Mouse (Mus musculus) small intestine, adult 2 months (tissue): Measurements from ENCODE around the gene Dhrs7b. TPM values are rescaled to one million over a fixed set of nuclear protein-coding genes. Genes with fewer than 3 reads are reported as not detected.

Experiments
- H3K27ac ChIP-seq: fragments of 200-500 bp; 2 replicates; pipeline ENCODE4 v1.5.1; 2012; ENCODE audit warnings: low read depth, low read length, control low read depth, inconsistent platforms; ENCODE audit not compliant: insufficient read depth
- H3K27me3 ChIP-seq: fragments of 200-500 bp; 2 replicates; pipeline ENCODE4 v1.6.1; 2012; ENCODE audit warnings: mild to moderate bottlenecking, moderate library complexity, low read length, inconsistent platforms; ENCODE audit not compliant: control insufficient read depth, insufficient read depth
- H3K36me3 ChIP-seq: fragments of 200-500 bp; 2 replicates; pipeline ENCODE4 v1.6.1; 2012; ENCODE audit warnings: mild to moderate bottlenecking, low read length, control low read depth, inconsistent platforms; ENCODE audit not compliant: control insufficient read depth, insufficient read depth
- H3K4me1 ChIP-seq: fragments of 200-500 bp; 2 replicates; pipeline ENCODE4 v1.6.1; 2012; ENCODE audit warnings: low read length, inconsistent platforms, mixed read lengths; ENCODE audit not compliant: control insufficient read depth, insufficient read depth, insufficient read length
- H3K4me3 ChIP-seq: fragments of 200-500 bp; 2 replicates; pipeline ENCODE4 v1.5.1; 2012; ENCODE audit warnings: low read depth, mild to moderate bottlenecking, control low read depth, inconsistent platforms, low read length, moderate library complexity
- CTCF ChIP-seq: fragments of 200-500 bp; IDR thresholded peaks from 2 replicates; pipeline ENCODE4 v1.5.1; 2012; ENCODE audit warnings: low read depth, mild to moderate bottlenecking, control low read depth, inconsistent platforms, low read length, moderate library complexity, mixed read lengths; ENCODE audit not compliant: insufficient replicate concordance, insufficient read length; ENCODE audit errors: extremely low read depth
- POLR2A ChIP-seq: fragments of 200-500 bp; IDR thresholded peaks from 2 replicates; pipeline ENCODE4 v1.6.1; 2012; ENCODE audit warnings: low read depth, mild to moderate bottlenecking, control low read depth, inconsistent platforms, low read length, moderate library complexity
- WGBS: fragments of 180-500 bp; shearing (Covaris S2); methylation state at CpG from one replicate; pipeline ENCODE4 v1.1.7; 2018; 5-methylcytosine and 5-hydroxymethylcytosine counted together
- polyA plus RNA-seq: library from polyadenylated mRNA; depleted of rRNA; stranded (reverse); fragments of >200 nt; gene quantifications from 2 replicates; pipeline ENCODE4 v1.2.3, GENCODE M21; 2012

Dhrs7b gene
- polyA plus RNA-seq, 1 experiment = 34.1 TPM

DNA sequence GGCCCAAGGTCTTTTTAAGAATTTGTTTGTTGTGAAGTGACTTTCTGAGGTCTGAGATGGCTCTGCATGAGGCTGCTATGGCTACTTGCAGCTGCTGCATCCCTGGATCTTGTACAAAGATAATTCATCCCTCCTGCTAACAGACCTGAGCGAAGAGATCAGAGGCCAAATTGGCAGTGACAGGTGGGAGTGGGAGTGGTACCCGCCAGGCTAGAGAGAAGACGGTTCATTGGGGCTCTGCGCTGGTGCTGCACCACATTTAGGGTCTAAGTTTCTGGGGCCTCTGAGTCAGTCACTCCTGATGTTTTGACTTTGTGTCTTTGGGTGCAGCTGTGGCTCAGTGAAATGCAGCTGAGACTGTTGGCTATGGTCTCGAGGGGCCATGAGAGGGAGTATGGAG, 13.0 kb downstream of the Dhrs7b start:
- 87% methylated on average over 5 of the region's 5 CpGs for WGBS
- Histone ChIP-seq H3K27me3 (no peaks in the 10 kb centered on the region), H3K36me3 (peaks cover 24% of the 10 kb centered on the region), H3K4me1 (peaks cover 3% of the 10 kb centered on the region; the same call in 1 of the 2 replicates), H3K4me3 (no peak overlapping the region), H3K27ac (no peak overlapping the region)
- TF ChIP-seq POLR2A = no peak
- TF ChIP-seq CTCF = no peak

DNA sequence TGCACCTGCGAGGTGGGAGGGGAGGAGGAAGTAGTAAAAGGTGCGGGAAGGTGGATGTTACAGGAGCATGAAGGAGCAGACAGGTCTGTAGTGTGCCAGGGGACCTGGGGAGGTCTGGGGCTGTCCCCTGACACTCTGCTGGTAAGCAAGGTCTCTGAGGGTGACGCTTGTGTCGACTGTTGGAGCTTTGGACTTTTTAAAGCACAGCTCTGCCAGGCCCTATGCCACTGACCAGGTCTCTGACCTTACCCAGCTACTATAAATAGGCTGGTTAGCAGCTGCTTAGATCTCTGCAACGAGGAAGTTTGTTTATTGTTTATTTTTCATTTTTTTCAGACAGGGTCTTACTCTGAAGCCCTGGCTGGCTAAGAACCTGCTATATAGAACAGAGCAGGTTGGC, 15.0 kb downstream of the Dhrs7b start:
- Histone ChIP-seq H3K36me3 (peaks cover 33% of the 10 kb centered on the region), H3K27me3 (no peaks in the 10 kb centered on the region), H3K4me3 (no peak overlapping the region), H3K4me1 (no peaks in the 10 kb centered on the region), H3K27ac (no peak overlapping the region)
- TF ChIP-seq CTCF (no peak), POLR2A (no peak)
- WGBS = 63% methylated on average over 5 of the region's 5 CpGs

DNA sequence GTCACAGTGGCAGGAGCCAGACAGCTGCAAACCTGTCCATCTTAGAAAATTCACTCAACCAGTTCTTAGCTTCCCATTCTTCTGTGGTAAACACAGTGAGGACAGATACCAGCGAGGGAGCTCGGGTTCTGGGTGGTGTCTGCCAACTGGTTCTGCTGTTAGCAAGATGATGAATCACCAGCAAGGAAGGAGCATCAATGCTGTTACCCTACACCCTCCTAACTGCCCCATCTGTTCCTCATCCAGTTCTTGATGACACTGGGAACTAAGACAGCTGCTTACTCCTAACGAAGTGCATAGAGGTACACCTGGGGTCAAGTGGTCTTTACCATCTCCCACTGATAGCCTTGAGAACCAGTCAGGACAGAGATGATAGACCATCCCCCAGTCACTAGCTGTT, 26.2 kb downstream of the Dhrs7b start:
- no peaks in the 10 kb centered on the region for H3K27me3 ChIP-seq
- H3K4me3 ChIP-seq = no peak overlapping the region
- WGBS = 58% methylated on average over 3 of the region's 3 CpGs
- H3K27ac ChIP-seq = no peak overlapping the region
- no peaks in the 10 kb centered on the region for H3K4me1 ChIP-seq
- peaks cover 50% of the 10 kb centered on the region for H3K36me3 ChIP-seq
- TF ChIP-seq CTCF (no peak), POLR2A (no peak)

DNA sequence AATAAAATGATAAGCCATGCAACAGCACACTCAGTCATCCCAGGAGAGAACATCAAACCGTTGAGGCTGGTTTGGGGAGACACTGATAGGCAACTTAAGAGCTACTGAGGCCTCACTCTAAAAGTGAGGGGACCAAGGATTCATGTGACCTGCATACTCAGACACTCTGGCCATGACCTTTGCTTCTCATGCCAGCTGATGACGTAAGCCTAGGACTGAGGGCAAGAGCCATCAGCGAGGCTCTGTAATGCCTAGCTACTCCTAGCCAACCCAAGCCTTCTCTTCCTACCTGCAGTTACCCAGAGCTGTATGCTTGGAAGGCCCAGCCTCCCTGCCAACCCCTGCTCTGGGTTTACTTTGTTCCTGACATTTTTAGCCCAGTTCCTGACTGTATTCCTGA, 31.6 kb downstream of the Dhrs7b start:
- WGBS = 62% methylated on average over 3 of the region's 3 CpGs
- no peak overlapping the region for H3K27ac ChIP-seq

DNA sequence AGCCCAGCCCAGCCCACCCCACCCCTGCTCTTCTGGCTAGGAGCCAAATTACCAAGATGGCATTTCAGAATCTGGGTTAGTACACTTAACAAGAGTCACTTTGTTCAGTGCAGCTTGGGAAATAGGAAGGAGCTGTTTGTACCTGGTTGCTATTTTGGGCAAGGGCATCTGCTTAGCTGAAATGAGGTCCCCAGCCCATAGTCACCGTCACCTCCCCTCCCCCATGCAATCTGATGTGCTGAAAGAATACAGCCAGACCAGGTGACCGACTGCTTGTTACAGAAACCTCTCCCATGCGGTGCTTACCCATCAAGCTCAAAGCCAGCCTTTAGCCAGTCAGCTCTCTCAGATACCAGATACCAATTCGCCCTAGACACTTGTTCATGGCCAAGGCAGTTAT, 32.8 kb downstream of the Dhrs7b start:
- no peaks in the 10 kb centered on the region; the same call in 1 of the 2 replicates for H3K4me1 ChIP-seq
- TF ChIP-seq POLR2A (no peak), CTCF (no peak)
- peaks cover 34% of the 10 kb centered on the region for H3K36me3 ChIP-seq
- no peaks in the 10 kb centered on the region for H3K27me3 ChIP-seq
- whole genome bisulfite sequencing = 70% methylated on average over 4 of the region's 4 CpGs
- no peak overlapping the region for H3K4me3 ChIP-seq
- H3K27ac ChIP-seq = no peak overlapping the region

More for the DNA sequence above, 31.6 kb downstream of the Dhrs7b start:
- Histone ChIP-seq H3K4me3 (no peak overlapping the region), H3K36me3 (peaks cover 39% of the 10 kb centered on the region), H3K4me1 (no peaks in the 10 kb centered on the region; the same call in 1 of the 2 replicates), H3K27me3 (no peaks in the 10 kb centered on the region)
- TF ChIP-seq CTCF = no peak
- TF ChIP-seq POLR2A = no peak

DNA sequence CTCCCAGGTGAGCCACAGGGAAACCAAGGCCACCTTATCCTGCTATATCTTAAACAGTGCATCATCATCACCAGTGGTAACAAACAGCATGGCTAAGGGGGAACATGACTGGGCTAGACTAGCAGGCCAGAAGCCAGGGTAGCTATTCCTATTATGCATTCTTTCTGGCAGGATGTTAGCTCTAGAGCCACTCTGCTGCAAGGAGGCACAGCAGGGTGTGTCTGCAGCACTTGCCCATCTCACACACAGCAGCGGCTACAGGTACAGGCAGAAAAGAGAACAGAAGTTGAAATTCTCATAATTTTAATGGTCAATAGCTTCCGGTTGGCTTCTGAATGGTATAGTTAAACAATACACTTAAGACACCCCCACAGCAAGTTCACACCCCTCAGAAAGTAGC, 33.7 kb downstream of the Dhrs7b start:
- peaks cover 33% of the 10 kb centered on the region for H3K36me3 ChIP-seq
- H3K4me1 ChIP-seq = no peaks in the 10 kb centered on the region; the same call in 1 of the 2 replicates
- H3K27me3 ChIP-seq = no peaks in the 10 kb centered on the region
- 92% methylated on average over 2 of the region's 2 CpGs for WGBS
- TF ChIP-seq CTCF = no peak
- TF ChIP-seq POLR2A = no peak
- no peak overlapping the region for H3K27ac ChIP-seq
- no peak overlapping the region for H3K4me3 ChIP-seq

DNA sequence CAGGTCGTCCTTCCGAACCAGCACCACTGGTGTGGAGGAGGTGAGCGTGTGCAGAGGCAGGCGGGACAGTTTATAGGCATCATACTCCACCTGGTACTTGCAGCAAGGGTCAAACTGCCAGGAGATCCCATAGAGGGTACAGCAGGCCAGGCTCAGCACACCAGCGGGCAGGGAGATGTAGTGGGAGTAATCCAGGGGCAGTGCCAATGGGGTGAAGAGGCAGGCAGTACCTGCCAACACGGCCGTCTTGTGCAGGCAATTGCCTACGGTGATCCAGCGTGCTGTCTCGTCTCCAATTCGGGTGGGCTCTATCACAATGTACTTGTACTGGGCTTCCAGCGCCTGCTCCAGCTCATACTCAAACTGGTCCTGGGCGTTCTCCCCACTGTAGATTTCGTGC, 34.5 kb downstream of the Dhrs7b start:
- H3K4me3 ChIP-seq = no peak overlapping the region
- 83% methylated on average over 14 of the region's 14 CpGs for WGBS
- H3K4me1 ChIP-seq = no peaks in the 10 kb centered on the region; the same call in 1 of the 2 replicates
- TF ChIP-seq POLR2A (no peak), CTCF (no peak)
- H3K27ac ChIP-seq = no peak overlapping the region
- peaks cover 33% of the 10 kb centered on the region for H3K36me3 ChIP-seq
- H3K27me3 ChIP-seq = no peaks in the 10 kb centered on the region

DNA sequence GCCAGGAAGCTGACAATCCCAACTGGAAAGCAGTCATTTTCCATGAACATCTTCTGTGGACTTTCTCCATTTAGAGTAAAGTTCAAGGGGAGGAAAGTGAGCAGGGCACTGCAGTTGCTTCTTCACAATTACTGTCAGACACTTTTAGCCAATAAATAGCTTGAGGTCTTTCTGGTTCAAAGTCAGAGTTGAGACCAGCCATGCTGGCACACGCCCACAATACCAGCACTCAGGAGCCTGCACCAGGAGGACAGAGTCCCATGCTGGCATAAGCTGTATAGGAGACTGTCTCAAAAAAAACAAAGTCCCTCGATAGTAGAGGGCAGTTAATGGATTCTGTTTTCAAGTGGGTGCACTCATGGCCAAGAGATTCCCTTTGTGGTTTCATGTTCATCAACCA, 35.6 kb downstream of the Dhrs7b start:
- no peak for TF ChIP-seq CTCF
- H3K36me3 ChIP-seq = peaks cover 34% of the 10 kb centered on the region
- H3K27me3 ChIP-seq = no peaks in the 10 kb centered on the region
- no peak overlapping the region for H3K4me3 ChIP-seq
- no peaks in the 10 kb centered on the region; the same call in 1 of the 2 replicates for H3K4me1 ChIP-seq
- no peak overlapping the region for H3K27ac ChIP-seq
- 29% methylated on average over 2 of the region's 2 CpGs for WGBS
